Mouse (Mus musculus) myocyte (in vitro differentiated cells): ENCODE measurements around the gene Lamtor2. TPM values are rescaled to one million over a fixed set of nuclear protein-coding genes. Genes with fewer than 3 reads are reported as not detected.

ENCODE experiments used
- H3K27me3 ChIP-seq: one replicate; pipeline ENCODE4 v1.6.1; 2011; ENCODE audit not compliant: control insufficient read depth, insufficient read depth, insufficient read length
- H3K36me3 ChIP-seq: one replicate; pipeline ENCODE4 v1.6.1; 2011; ENCODE audit not compliant: control insufficient read depth, insufficient read depth
- H3K4me2 ChIP-seq: one replicate; pipeline ENCODE4 v1.6.1; 2011; ENCODE audit warnings: low read depth, control low read depth
- H3K4me3 ChIP-seq: one replicate; pipeline ENCODE4 v1.5.1; 2011; ENCODE audit warnings: mild to moderate bottlenecking, control low read depth, moderate library complexity
- H3K79me2 ChIP-seq: one replicate; pipeline ENCODE4 v1.6.1; 2011; ENCODE audit not compliant: control insufficient read depth, insufficient read depth
- H3ac ChIP-seq: one replicate; pipeline ENCODE4 v1.6.1; 2011; ENCODE audit not compliant: control insufficient read depth, insufficient read length
- CEBPB ChIP-seq: IDR thresholded peaks from 2 replicates; pipeline ENCODE4 v1.6.1; 2011; ENCODE audit warnings: mild to moderate bottlenecking, moderate library complexity; ENCODE audit not compliant: poor library complexity, insufficient read depth, severe bottlenecking
- E2F4 ChIP-seq: IDR thresholded peaks from one replicate; pipeline ENCODE4 v1.6.1; 2011; ENCODE audit warnings: mild to moderate bottlenecking, control low read depth, moderate library complexity; ENCODE audit not compliant: insufficient read depth
- MAX ChIP-seq: IDR thresholded peaks from one replicate; pipeline ENCODE4 v1.6.1; 2011; ENCODE audit warnings: low read depth, mild to moderate bottlenecking, control low read depth
- MYOD1 ChIP-seq, 3 experiments: IDR thresholded peaks; one replicate each; pipeline ENCODE4 v1.6.1; 2011; ENCODE audit warnings: control low read depth in 2 of 3, low read depth in 2 of 3, mild to moderate bottlenecking in 2 of 3, moderate library complexity in 1 of 3; ENCODE audit not compliant: insufficient read length in 2 of 3, control insufficient read depth in 1 of 3
- MYOG ChIP-seq, 3 experiments: IDR thresholded peaks; one replicate each; pipeline ENCODE4 v1.6.1; 2011; ENCODE audit warnings: control low read depth in 2 of 3, low read depth in 2 of 3, mild to moderate bottlenecking in 2 of 3; ENCODE audit not compliant: insufficient read length in 2 of 3, control insufficient read depth in 1 of 3, insufficient read depth in 1 of 3
- POLR2A ChIP-seq: IDR thresholded peaks from one replicate; pipeline ENCODE4 v1.6.1; 2011; ENCODE audit warnings: low read depth, mild to moderate bottlenecking, control low read depth, moderate library complexity; ENCODE audit not compliant: insufficient read length
- POLR2AphosphoS2 ChIP-seq: IDR thresholded peaks from one replicate; pipeline ENCODE4 v1.6.1; 2011; ENCODE audit warnings: low read depth, control low read depth; ENCODE audit not compliant: insufficient read length
- REST ChIP-seq: IDR thresholded peaks from one replicate; pipeline ENCODE4 v1.6.1; 2011; ENCODE audit warnings: mild to moderate bottlenecking, control low read depth, moderate library complexity; ENCODE audit not compliant: insufficient read depth, insufficient read length
- SRF ChIP-seq: IDR thresholded peaks from one replicate; pipeline ENCODE4 v1.6.1; 2011; ENCODE audit warnings: low read depth; ENCODE audit not compliant: control insufficient read depth, insufficient read length
- TCF12 ChIP-seq: IDR thresholded peaks from one replicate; pipeline ENCODE4 v1.6.1; 2011; ENCODE audit warnings: mild to moderate bottlenecking, control low read depth; ENCODE audit not compliant: poor library complexity, insufficient read depth, severe bottlenecking
- TCF3 ChIP-seq: IDR thresholded peaks from one replicate; pipeline ENCODE4 v1.6.1; 2011; ENCODE audit warnings: low read depth, control low read depth; ENCODE audit not compliant: insufficient read length
- USF1 ChIP-seq: IDR thresholded peaks from one replicate; pipeline ENCODE4 v1.6.1; 2011; ENCODE audit warnings: low read depth, mild to moderate bottlenecking, control low read depth, moderate library complexity
- polyA plus RNA-seq: library from polyadenylated mRNA; unstranded; fragments of >200 nt; fragmentation: generic; extraction: Trizol; gene quantifications from one replicate; pipeline ENCODE4 v1.2.1, GENCODE M21; 2012; ENCODE audit warnings: missing spikeins

Gene Lamtor2
- polyA plus RNA-seq, 1 experiment: 165 TPM

GRCm38 (mm10) chr3:88543651-88544410 is 9.0 kb downstream of the Lamtor2 start:
- Histone ChIP-seq H3K36me3 (no peaks in the 10 kb centered on the region), H3K4me2 (no peak overlapping the region), H3K79me2 (no peaks in the 10 kb centered on the region), H3ac (no peak overlapping the region), H3K27me3 (no peaks in the 10 kb centered on the region), H3K4me3 (no peak overlapping the region)
- TF ChIP-seq MAX (no peak), REST (no peak), TCF12 (no peak), E2F4 (no peak), MYOD1 (IDR thresholded peaks at IDR 0.05; ENCODE audit: control insufficient read depth in 1 of 3, insufficient read length in 2 of 3, low read depth in 2 of 3) (no peak), TCF3 (no peak), MYOG (IDR thresholded peaks at IDR 0.05; ENCODE audit: control insufficient read depth in 1 of 3, insufficient read depth in 1 of 3, insufficient read length in 2 of 3, low read depth in 2 of 3) (no peak)

GRCm38 (mm10) chr3:88543174-88543573 is 9.7 kb downstream of the Lamtor2 start:
- H3K27me3 ChIP-seq: no peaks in the 10 kb centered on the region
- H3K4me3 ChIP-seq: no peak overlapping the region
- H3K36me3 ChIP-seq: no peaks in the 10 kb centered on the region
- TF ChIP-seq MYOG (IDR thresholded peaks at IDR 0.05; ENCODE audit: control insufficient read depth in 1 of 3, insufficient read depth in 1 of 3, insufficient read length in 2 of 3, low read depth in 2 of 3) (no peak), CEBPB (no peak), MAX (no peak), TCF3 (no peak), USF1 (no peak), POLR2A (no peak), MYOD1 (IDR thresholded peaks at IDR 0.05; ENCODE audit: control insufficient read depth in 1 of 3, insufficient read length in 2 of 3, low read depth in 2 of 3) (no peak), POLR2AphosphoS2 (no peak), REST (no peak), SRF (no peak), E2F4 (no peak), TCF12 (no peak)
- H3ac ChIP-seq: no peak overlapping the region
- H3K79me2 ChIP-seq: no peaks in the 10 kb centered on the region
- H3K4me2 ChIP-seq: no peak overlapping the region

GRCm38 (mm10) chr3:88542486-88542885 is 10.4 kb downstream of the Lamtor2 start:
- H3K36me3 ChIP-seq: no peaks in the 10 kb centered on the region
- TF ChIP-seq TCF12 (no peak), SRF (no peak), E2F4 (no peak), TCF3 (no peak), MYOG (IDR thresholded peaks at IDR 0.05; ENCODE audit: control insufficient read depth in 1 of 3, insufficient read depth in 1 of 3, insufficient read length in 2 of 3, low read depth in 2 of 3) (no peak), CEBPB (no peak), POLR2A (no peak), REST (no peak), POLR2AphosphoS2 (no peak), MAX (no peak), MYOD1 (IDR thresholded peaks at IDR 0.05; ENCODE audit: control insufficient read depth in 1 of 3, insufficient read length in 2 of 3, low read depth in 2 of 3) (no peak), USF1 (no peak)
- H3K4me3 ChIP-seq: no peak overlapping the region
- H3K79me2 ChIP-seq: no peaks in the 10 kb centered on the region
- no peaks in the 10 kb centered on the region for H3K27me3 ChIP-seq
- H3ac ChIP-seq: no peak overlapping the region
- H3K4me2 ChIP-seq: no peak overlapping the region

GRCm38 (mm10) chr3:88541622-88542401 is 11.1 kb downstream of the Lamtor2 start:
- no peak overlapping the region for H3ac ChIP-seq
- H3K27me3 ChIP-seq: no peaks in the 10 kb centered on the region
- TF ChIP-seq POLR2A (peak; percentile 20), POLR2AphosphoS2 (peak; percentile 59), REST (no peak), CEBPB (peak; percentile 41; the same call in 1 of the 2 replicates)
- no peak overlapping the region for H3K4me2 ChIP-seq
- no peak overlapping the region for H3K4me3 ChIP-seq
- H3K36me3 ChIP-seq: no peaks in the 10 kb centered on the region
- H3K79me2 ChIP-seq: no peaks in the 10 kb centered on the region
